Mouse (Mus musculus) bone marrow macrophage, adult 2 months (primary cell): Measurements from ENCODE around the gene Gfi1.

Experiments
- CTCF ChIP-seq: IDR thresholded peaks from 2 replicates; pipeline ENCODE4 v1.5.1; 2012; ENCODE audit warnings: low read depth, mild to moderate bottlenecking, low read length, moderate library complexity
- POLR2A ChIP-seq: IDR thresholded peaks from 2 replicates; pipeline ENCODE4 v1.6.1; 2012; ENCODE audit warnings: mild to moderate bottlenecking, low read depth, low read length, borderline replicate concordance

- TF ChIP-seq CTCF (no peak), POLR2A (no peak)
Observed at GRCm38 (mm10) chr5:107727007-107727402, 1.2 kb upstream of the Gfi1 start.
